Mouse (Mus musculus): ENCODE data around the gene Nfia.

The Nfia gene

GRCm38 (mm10) chr4:97868307-97868937, 95.9 kb downstream of the Nfia start:
- 0 out of 2 replicates have a peak overlapping the region, but pooled peaks have one; percentile 14 for H3K4me3 ChIP-seq (replicated peaks; ENCODE audit: low read length)
- H3K4me1 ChIP-seq (replicated peaks; ENCODE audit: low read depth, low read length) = no peaks in the 10 kb centered on the region
- TF ChIP-seq POU5F1 (IDR thresholded peaks at IDR 0.05; ENCODE audit: borderline replicate concordance, low read length) (no peak), NANOG (IDR thresholded peaks at IDR 0.05; ENCODE audit: borderline replicate concordance, low read length) (no peak), CTCF (conservative IDR thresholded peaks at IDR 0.05; ENCODE audit: low read length) (no peak)
- peaks cover 6% of the 10 kb centered on the region; the same call in 1 of the 2 replicates for H3K9me3 ChIP-seq (ENCODE audit: low read length)
- no peaks in the 10 kb centered on the region for H3K36me3 ChIP-seq (ENCODE audit: insufficient read depth, low read length)
- H3K27me3 ChIP-seq (ENCODE audit: insufficient read depth, low read length) = peaks cover 20% of the 10 kb centered on the region

- Histone ChIP-seq H3K4me3 (replicated peaks; ENCODE audit: low read length) (0 out of 2 replicates have a peak overlapping the region, but pooled peaks have one; percentile 14), H3K9me3 (ENCODE audit: low read length) (peaks cover 6% of the 10 kb centered on the region; the same call in 1 of the 2 replicates), H3K27me3 (ENCODE audit: insufficient read depth, low read length) (peaks cover 20% of the 10 kb centered on the region), H3K4me1 (replicated peaks; ENCODE audit: low read depth, low read length) (no peaks in the 10 kb centered on the region), H3K36me3 (ENCODE audit: insufficient read depth, low read length) (no peaks in the 10 kb centered on the region)
- no peak for TF ChIP-seq NANOG (IDR thresholded peaks at IDR 0.05; ENCODE audit: borderline replicate concordance, low read length)
- TF ChIP-seq CTCF (conservative IDR thresholded peaks at IDR 0.05; ENCODE audit: low read length) = no peak
- no peak for TF ChIP-seq POU5F1 (IDR thresholded peaks at IDR 0.05; ENCODE audit: borderline replicate concordance, low read length)
Measured at GRCm38 (mm10) chr4:97868938-97869440, 96.5 kb downstream of the Nfia start.

DNA sequence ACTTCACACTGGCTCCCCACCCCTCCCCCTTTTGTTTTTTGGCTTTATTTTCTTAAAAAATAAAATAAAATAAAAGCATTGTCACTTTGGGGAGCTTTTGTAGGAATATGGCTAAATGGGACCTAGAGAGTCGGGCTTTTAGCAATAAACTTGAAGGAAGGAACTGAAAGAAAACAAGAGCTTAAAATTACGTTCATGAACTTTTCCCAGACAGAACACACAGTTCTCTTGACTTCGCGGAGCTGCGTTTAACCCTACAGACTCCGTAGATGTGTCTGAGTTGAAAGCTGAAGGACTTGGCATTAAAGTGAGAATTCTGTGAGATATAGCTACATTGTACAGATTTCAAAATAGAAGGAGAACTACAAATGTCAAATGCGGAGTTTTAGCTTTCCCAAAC, 96.9 kb downstream of the Nfia start:
- peaks cover 20% of the 10 kb centered on the region for H3K27me3 ChIP-seq (ENCODE audit: insufficient read depth, low read length)
- TF ChIP-seq POU5F1 (IDR thresholded peaks at IDR 0.05; ENCODE audit: borderline replicate concordance, low read length) (no peak), NANOG (IDR thresholded peaks at IDR 0.05; ENCODE audit: borderline replicate concordance, low read length) (no peak), CTCF (conservative IDR thresholded peaks at IDR 0.05; ENCODE audit: low read length) (no peak)
- peaks cover 6% of the 10 kb centered on the region; the same call in 1 of the 2 replicates for H3K9me3 ChIP-seq (ENCODE audit: low read length)
- H3K4me3 ChIP-seq (replicated peaks; ENCODE audit: low read length) = no peak overlapping the region
- no peaks in the 10 kb centered on the region for H3K4me1 ChIP-seq (replicated peaks; ENCODE audit: low read depth, low read length)
- no peaks in the 10 kb centered on the region for H3K36me3 ChIP-seq (ENCODE audit: insufficient read depth, low read length)

GRCm38 (mm10) chr4:97871770-97872439, 99.4 kb downstream of the Nfia start:
- Histone ChIP-seq H3K4me1 (replicated peaks; ENCODE audit: low read depth, low read length) (no peaks in the 10 kb centered on the region), H3K36me3 (ENCODE audit: insufficient read depth, low read length) (no peaks in the 10 kb centered on the region), H3K27me3 (ENCODE audit: insufficient read depth, low read length) (peaks cover 20% of the 10 kb centered on the region), H3K4me3 (replicated peaks; ENCODE audit: low read length) (no peak overlapping the region), H3K9me3 (ENCODE audit: low read length) (peaks cover 6% of the 10 kb centered on the region; the same call in 1 of the 2 replicates)
- TF ChIP-seq CTCF (conservative IDR thresholded peaks at IDR 0.05; ENCODE audit: low read length) (no peak), NANOG (IDR thresholded peaks at IDR 0.05; ENCODE audit: borderline replicate concordance, low read length) (no peak), POU5F1 (IDR thresholded peaks at IDR 0.05; ENCODE audit: borderline replicate concordance, low read length) (no peak)

DNA sequence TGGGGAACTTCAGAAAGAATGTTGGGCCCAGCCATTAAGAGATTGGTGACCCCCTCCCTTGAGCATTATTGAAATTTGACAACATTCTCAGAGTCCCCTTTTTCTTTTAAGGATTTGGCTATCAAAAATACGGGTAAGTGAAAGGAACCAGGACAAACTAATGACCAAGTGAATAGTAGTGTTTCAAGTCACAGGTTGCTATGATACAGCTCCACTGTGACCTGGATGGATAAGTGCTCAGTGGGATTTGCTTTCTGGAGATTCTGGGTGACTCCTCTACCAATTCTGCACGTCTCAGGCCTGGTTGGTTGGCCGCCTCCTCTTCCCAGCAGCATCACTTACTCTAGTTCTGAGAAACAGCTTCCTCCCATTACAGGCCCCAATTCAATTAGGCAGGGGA, 102.4 kb downstream of the Nfia start:
- Histone ChIP-seq H3K4me1 (replicated peaks; ENCODE audit: low read depth, low read length) (no peaks in the 10 kb centered on the region), H3K36me3 (ENCODE audit: insufficient read depth, low read length) (no peaks in the 10 kb centered on the region), H3K27me3 (ENCODE audit: insufficient read depth, low read length) (peaks cover 6% of the 10 kb centered on the region; the same call in 1 of the 2 replicates), H3K9me3 (ENCODE audit: low read length) (no peaks in the 10 kb centered on the region), H3K4me3 (replicated peaks; ENCODE audit: low read length) (no peak overlapping the region)
- TF ChIP-seq CTCF (conservative IDR thresholded peaks at IDR 0.05; ENCODE audit: low read length) (no peak), POU5F1 (IDR thresholded peaks at IDR 0.05; ENCODE audit: borderline replicate concordance, low read length) (no peak), NANOG (IDR thresholded peaks at IDR 0.05; ENCODE audit: borderline replicate concordance, low read length) (no peak)

DNA sequence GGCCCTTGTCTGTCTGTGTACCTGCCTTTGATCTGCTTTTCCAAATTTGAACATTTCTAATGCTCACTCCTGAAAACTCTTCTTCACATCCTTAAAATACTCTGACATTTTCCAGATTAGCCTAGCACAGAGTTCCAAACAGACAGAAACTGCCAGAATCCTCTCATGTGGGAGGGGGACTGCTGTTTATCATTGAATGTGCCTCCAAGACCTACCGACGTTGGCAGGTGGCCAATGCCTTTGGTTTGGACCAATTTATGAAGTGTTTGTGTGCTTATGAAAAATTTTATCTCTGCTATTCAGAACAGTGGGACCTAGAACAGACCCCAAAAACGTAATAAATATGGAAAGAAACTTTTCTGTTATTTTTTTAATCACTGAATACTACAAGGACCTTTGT, 103.4 kb downstream of the Nfia start:
- Histone ChIP-seq H3K9me3 (ENCODE audit: low read length) (no peaks in the 10 kb centered on the region), H3K4me3 (replicated peaks; ENCODE audit: low read length) (no peak overlapping the region), H3K4me1 (replicated peaks; ENCODE audit: low read depth, low read length) (no peaks in the 10 kb centered on the region), H3K36me3 (ENCODE audit: insufficient read depth, low read length) (no peaks in the 10 kb centered on the region), H3K27me3 (ENCODE audit: insufficient read depth, low read length) (peaks cover 6% of the 10 kb centered on the region; the same call in 1 of the 2 replicates)
- no peak for TF ChIP-seq NANOG (IDR thresholded peaks at IDR 0.05; ENCODE audit: borderline replicate concordance, low read length)
- TF ChIP-seq CTCF (conservative IDR thresholded peaks at IDR 0.05; ENCODE audit: low read length) = no peak
- no peak for TF ChIP-seq POU5F1 (IDR thresholded peaks at IDR 0.05; ENCODE audit: borderline replicate concordance, low read length)

- Histone ChIP-seq H3K4me1 (replicated peaks; ENCODE audit: low read depth, low read length) (no peaks in the 10 kb centered on the region), H3K4me3 (replicated peaks; ENCODE audit: low read length) (no peak overlapping the region), H3K9me3 (ENCODE audit: low read length) (no peaks in the 10 kb centered on the region), H3K27me3 (ENCODE audit: insufficient read depth, low read length) (no peaks in the 10 kb centered on the region), H3K36me3 (ENCODE audit: insufficient read depth, low read length) (no peaks in the 10 kb centered on the region)
- TF ChIP-seq CTCF (conservative IDR thresholded peaks at IDR 0.05; ENCODE audit: low read length) = no peak
- no peak for TF ChIP-seq POU5F1 (IDR thresholded peaks at IDR 0.05; ENCODE audit: borderline replicate concordance, low read length)
- TF ChIP-seq NANOG (IDR thresholded peaks at IDR 0.05; ENCODE audit: borderline replicate concordance, low read length) = no peak
Measured at GRCm38 (mm10) chr4:97879696-97880095, 107.2 kb downstream of the Nfia start.
